Mouse (Mus musculus): ENCODE results near the gene Ndrg4.
"Not testable (repeated sequence)": the region's sequence is repeated elsewhere in the genome, so short reads cannot be mapped to it uniquely, and the experiment has no call there.

Ndrg4 gene

GRCm38 (mm10) chr8:95676631-95677030 is at the start of gene Ndrg4:
Gene Ndrg4, plus strand, starts transcription at chr8:95676980.
- peak in 1 of 2 experiments; percentile 43 for DNase-seq

GRCm38 (mm10) chr8:95632840-95633239 is 43.9 kb upstream of the Ndrg4 start:
- DNase-seq: no peak

- peak; percentile 93 to 96 for DNase-seq
Measured at GRCm38 (mm10) chr8:95633262-95634062, 43.3 kb upstream of the Ndrg4 start, which contains the start of gene Gins3. Gene Gins3, plus strand, starts transcription at chr8:95633453.

- no peak for DNase-seq
Measured at GRCm38 (mm10) chr8:95634063-95634340, 42.8 kb upstream of the Ndrg4 start.

- no peak for DNase-seq
Measured at GRCm38 (mm10) chr8:95644942-95645341, 31.8 kb upstream of the Ndrg4 start.

- no peak for DNase-seq
Measured at GRCm38 (mm10) chr8:95648251-95648650, 28.5 kb upstream of the Ndrg4 start.

- no peak for DNase-seq
Measured at GRCm38 (mm10) chr8:95653351-95653750, 23.4 kb upstream of the Ndrg4 start.

GRCm38 (mm10) chr8:95655831-95656230 is 20.9 kb upstream of the Ndrg4 start:
- peak in 1 of 2 experiments; percentile 38 for DNase-seq

GRCm38 (mm10) chr8:95656316-95657002 is 20.3 kb upstream of the Ndrg4 start:
- DNase-seq: no peak

GRCm38 (mm10) chr8:95657523-95657922 is 19.3 kb upstream of the Ndrg4 start:
- no peak for DNase-seq

GRCm38 (mm10) chr8:95660334-95660882 is 16.4 kb upstream of the Ndrg4 start:
- DNase-seq: no peak

- no peak for DNase-seq
Measured at GRCm38 (mm10) chr8:95661085-95661484, 15.7 kb upstream of the Ndrg4 start.

- no peak for DNase-seq
Measured at GRCm38 (mm10) chr8:95661575-95661974, 15.2 kb upstream of the Ndrg4 start.

GRCm38 (mm10) chr8:95662885-95663598 is 13.7 kb upstream of the Ndrg4 start:
- no peak for DNase-seq

GRCm38 (mm10) chr8:95663599-95663949 is 13.2 kb upstream of the Ndrg4 start:
- DNase-seq: peak in 1 of 2 experiments; percentile 21

GRCm38 (mm10) chr8:95665813-95666452 is 10.8 kb upstream of the Ndrg4 start:
- not testable (repeated sequence) for DNase-seq

GRCm38 (mm10) chr8:95668163-95668958 is 8.4 kb upstream of the Ndrg4 start:
- no peak for DNase-seq

GRCm38 (mm10) chr8:95669967-95670366 is 6.8 kb upstream of the Ndrg4 start:
- DNase-seq: no peak

- no peak for DNase-seq
Measured at GRCm38 (mm10) chr8:95671861-95672260, 4.9 kb upstream of the Ndrg4 start.

GRCm38 (mm10) chr8:95672811-95673210 is 4.0 kb upstream of the Ndrg4 start:
- no peak for DNase-seq

- DNase-seq: peak; percentile 26 to 47
Measured at GRCm38 (mm10) chr8:95677591-95678023, 827 bp downstream of the Ndrg4 start.

All from kidney, postnatal 4 days (tissue).